Mouse (Mus musculus) thymus, postnatal 4 days (tissue): ENCODE results near the gene Rab34.

Source experiments
- DNase-seq: peaks from one replicate; pipeline ENCODE4 v3.0.0; 2021

Gene Rab34

GRCm38 (mm10) chr11:78188331-78189233, at the start of gene Rab34:
TSS of gene Rab34 (plus strand) at chr11:78188430.
- DNase-seq = peak; percentile 43

- no peak for DNase-seq
Observed at GRCm38 (mm10) chr11:78140665-78141064, 47.6 kb upstream of the Rab34 start.

GRCm38 (mm10) chr11:78143520-78143919, 44.7 kb upstream of the Rab34 start:
- no peak for DNase-seq

- peak; percentile 35 for DNase-seq
Observed at GRCm38 (mm10) chr11:78146168-78146567, 42.1 kb upstream of the Rab34 start.

- no peak for DNase-seq
Observed at GRCm38 (mm10) chr11:78146707-78147543, 41.3 kb upstream of the Rab34 start.

GRCm38 (mm10) chr11:78151161-78151560, 37.1 kb upstream of the Rab34 start:
- DNase-seq = peak; percentile 54

GRCm38 (mm10) chr11:78152299-78153231, 35.7 kb upstream of the Rab34 start:
- no peak for DNase-seq

- DNase-seq = no peak
Observed at GRCm38 (mm10) chr11:78153778-78154177, 34.5 kb upstream of the Rab34 start.

- no peak for DNase-seq
Observed at GRCm38 (mm10) chr11:78155674-78156073, 32.6 kb upstream of the Rab34 start.

GRCm38 (mm10) chr11:78156156-78156699, 32.0 kb upstream of the Rab34 start:
- no peak for DNase-seq

GRCm38 (mm10) chr11:78159096-78159495, 29.1 kb upstream of the Rab34 start:
- DNase-seq = peak; percentile 77

- DNase-seq = no peak
Observed at GRCm38 (mm10) chr11:78159557-78159956, 28.7 kb upstream of the Rab34 start.

- no peak for DNase-seq
Observed at GRCm38 (mm10) chr11:78160171-78160570, 28.1 kb upstream of the Rab34 start.

- DNase-seq = no peak
Observed at GRCm38 (mm10) chr11:78160675-78161074, 27.6 kb upstream of the Rab34 start.

- DNase-seq = peak; percentile 10
Observed at GRCm38 (mm10) chr11:78161169-78161568, 27.1 kb upstream of the Rab34 start.

GRCm38 (mm10) chr11:78161968-78162367, 26.3 kb upstream of the Rab34 start:
- DNase-seq = no peak

- DNase-seq = no peak
Observed at GRCm38 (mm10) chr11:78162504-78162903, 25.7 kb upstream of the Rab34 start.

- DNase-seq = no peak
Observed at GRCm38 (mm10) chr11:78163045-78163444, 25.2 kb upstream of the Rab34 start.

- peak; percentile 76 for DNase-seq
Observed at GRCm38 (mm10) chr11:78163681-78164603, 24.3 kb upstream of the Rab34 start.

GRCm38 (mm10) chr11:78164604-78164923, 23.7 kb upstream of the Rab34 start:
- DNase-seq = no peak
